Mouse (Mus musculus): Measurements from ENCODE around the gene Iltifb.
"Not testable (repeated sequence)": the region's sequence is repeated elsewhere in the genome, so short reads cannot be mapped to it uniquely, and the experiment has no call there.

DNA sequence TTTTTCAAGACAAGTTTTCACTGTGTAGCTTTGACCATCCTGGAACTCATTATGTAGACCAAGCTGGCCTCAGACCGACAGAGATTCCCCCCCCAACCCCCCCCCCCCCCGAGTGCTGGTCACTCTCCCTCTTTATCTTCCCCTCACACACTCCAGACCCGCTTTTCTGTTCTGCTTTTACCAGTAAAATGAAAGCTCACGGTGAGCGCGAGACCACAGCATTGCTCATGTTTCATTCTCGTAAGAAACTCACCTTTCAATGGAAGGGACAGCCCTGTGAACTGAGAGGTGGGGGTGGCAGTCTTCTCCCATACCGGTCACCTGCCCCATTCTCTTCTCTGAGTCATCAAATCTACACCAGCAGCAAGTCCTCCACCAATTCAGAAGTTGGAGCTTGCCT is 26.0 kb downstream of the Iltifb start:
- not testable (repeated sequence) for TF ChIP-seq EP300, CTCF (IDR thresholded peaks at IDR 0.05; ENCODE audit: low read depth)
